Mouse (Mus musculus): ENCODE measurements at regions not wholly inside any gene's neighbourhood (a gene's known extent, or its start where the extent isn't known, plus 50 kb on each side); places are given as distances from the start of the nearest gene placed in this dataset.
A peak's percentile ranks its signal among the peaks of the same experiment; 100 is the strongest.

DNA sequence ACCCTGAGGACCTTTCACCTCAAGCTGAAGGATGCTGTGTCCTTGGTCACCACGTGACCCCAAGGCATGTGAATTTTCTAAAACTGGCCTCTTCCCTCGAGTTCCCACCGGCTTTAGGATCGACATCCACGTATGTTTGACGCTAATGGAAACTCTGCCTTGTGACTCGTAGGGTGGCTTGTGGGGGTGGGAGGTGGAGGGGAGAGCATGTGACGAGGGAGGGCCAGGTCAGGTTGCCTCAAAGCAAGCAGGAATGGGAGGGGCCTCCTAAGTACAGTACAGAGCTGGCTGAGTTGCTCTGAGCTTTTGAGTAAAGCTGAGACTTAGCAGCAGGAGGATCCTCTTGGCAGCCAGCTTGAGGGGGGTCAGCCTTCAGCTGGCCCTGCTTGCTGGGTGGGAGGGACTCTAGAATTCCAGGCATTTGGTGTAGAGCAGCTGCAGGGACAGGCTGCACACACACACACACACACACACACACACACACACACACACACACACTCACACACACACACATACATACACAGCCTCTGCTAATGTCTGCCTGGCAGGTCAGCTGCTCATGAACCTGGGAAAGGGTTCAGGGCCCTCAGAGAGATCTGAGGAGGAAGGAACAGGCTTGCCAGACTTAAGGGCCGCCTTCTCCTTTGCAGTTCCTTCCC is 78.5 kb downstream of the Sik1 start:
- peak; percentile 64 for DNase-seq (ENCODE audit: low read depth, low spot score)

DNA sequence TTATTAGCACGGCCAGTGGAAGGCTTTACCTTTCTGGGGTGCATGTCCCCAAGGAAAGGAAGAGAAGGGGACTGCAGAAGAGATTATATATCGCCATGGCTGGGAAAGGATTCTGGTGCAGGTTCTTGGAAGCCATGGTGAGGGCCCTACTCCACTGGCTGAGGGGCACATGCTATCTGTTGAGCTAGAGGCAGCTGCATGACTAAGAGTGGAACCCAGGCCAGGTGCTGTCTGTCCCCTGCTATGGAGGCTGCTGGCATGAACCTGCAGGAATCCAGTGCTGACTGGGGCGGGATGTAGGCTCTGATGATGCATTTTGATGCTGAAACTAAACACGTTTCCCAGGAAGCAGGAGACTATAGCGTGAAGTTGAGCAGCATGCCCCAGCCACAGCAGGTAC is 77.9 kb downstream of the Sik1 start:
- DNase-seq (ENCODE audit: low read depth, low spot score): no peak

DNA sequence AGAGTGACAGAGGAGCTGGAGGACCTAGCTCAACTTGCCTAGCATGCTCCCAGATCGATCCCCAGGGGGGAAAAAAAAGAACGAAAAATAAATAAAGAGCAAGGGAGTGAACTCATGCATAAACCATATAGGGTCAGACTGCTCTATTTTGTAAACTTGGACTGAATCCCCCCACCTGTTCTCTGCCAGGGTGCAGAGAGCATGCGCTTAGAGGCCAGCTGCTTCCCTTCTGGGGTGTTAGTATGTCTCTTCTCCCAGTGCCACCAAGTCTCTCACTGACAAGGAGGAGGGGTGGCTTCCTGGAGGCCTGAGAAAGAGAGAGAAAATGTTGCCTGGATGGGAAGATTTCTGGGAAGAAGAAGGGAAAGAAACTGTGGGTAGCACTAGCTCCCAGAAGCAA is 76.1 kb downstream of the Sik1 start:
- no peak for DNase-seq (ENCODE audit: low read depth, low spot score)

DNA sequence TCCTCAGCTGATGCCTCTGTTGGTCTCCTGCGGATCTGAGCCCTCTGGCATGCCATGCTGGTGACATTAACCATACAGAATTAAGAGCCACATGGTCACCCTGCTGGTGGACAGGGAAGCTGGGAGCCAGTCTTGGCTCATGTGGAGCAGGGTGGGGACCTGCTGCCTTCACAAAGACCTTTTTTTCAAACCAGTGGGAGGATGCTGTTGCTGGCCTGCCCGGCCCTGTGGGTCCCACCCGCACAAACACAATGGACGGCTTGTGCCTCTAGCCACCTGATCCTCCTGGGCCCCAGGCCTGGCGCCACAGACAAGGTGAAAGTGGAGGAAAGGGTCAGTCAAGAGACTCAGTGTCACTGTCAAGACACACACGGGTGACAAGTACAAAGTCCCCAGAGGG is 73.4 kb downstream of the Sik1 start:
- no peak for DNase-seq (ENCODE audit: low read depth, low spot score)

DNA sequence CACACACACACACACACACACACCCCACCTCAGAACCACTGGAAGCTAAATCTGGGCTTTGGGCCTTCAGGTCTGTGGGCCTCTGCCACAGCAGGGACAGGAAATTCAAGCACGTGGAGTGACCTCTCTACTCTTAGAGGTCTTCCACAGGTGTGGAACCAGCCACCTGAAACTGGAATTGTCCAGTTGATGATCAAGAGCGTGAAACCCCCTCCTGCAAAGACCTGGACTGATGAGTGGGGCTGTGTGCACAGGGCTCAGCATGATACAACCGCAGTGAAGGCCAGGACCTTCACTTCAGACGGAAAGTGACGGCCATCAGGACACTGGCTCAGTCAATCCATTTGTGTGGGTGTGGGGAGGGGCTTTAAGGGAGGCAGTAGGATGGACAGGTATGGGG is 72.5 kb downstream of the Sik1 start:
- no peak for DNase-seq (ENCODE audit: low read depth, low spot score)

- no peak for DNase-seq (ENCODE audit: low read depth, low spot score)
These were observed 67.3 kb downstream of the Sik1 start for GRCm38 (mm10) chr17:31788316-31788715.

GRCm38 (mm10) chr17:31789068-31789583 is 66.5 kb downstream of the Sik1 start:
- DNase-seq (ENCODE audit: low read depth, low spot score): peak; percentile 70

DNA sequence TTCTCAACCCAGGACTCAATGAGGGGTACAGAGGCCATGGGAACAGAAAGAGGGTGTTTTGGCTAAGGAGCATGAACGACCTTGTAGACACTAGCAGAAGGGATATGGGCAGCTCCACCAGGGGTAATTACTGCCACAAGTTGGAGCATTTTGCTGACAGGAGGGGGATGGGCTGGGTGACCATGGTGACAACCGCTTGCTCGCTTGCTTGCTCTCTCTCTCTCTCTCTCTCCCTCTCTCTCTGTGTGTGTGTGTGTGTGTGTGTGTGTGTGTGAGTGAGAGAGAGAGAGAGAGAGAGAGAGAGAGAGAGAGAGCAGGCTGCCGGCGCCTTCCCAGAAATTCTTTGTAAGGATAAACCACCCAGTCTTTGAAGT is 65.7 kb downstream of the Sik1 start:
- peak; percentile 59 for DNase-seq (ENCODE audit: low read depth, low spot score)

- peak; percentile 53 for DNase-seq (ENCODE audit: low read depth, low spot score)
These were observed 65.1 kb downstream of the Sik1 start for GRCm38 (mm10) chr17:31790280-31791063.

- no peak for DNase-seq (ENCODE audit: low read depth, low spot score)
These were observed 63.9 kb downstream of the Sik1 start for GRCm38 (mm10) chr17:31791656-31792055.

DNA sequence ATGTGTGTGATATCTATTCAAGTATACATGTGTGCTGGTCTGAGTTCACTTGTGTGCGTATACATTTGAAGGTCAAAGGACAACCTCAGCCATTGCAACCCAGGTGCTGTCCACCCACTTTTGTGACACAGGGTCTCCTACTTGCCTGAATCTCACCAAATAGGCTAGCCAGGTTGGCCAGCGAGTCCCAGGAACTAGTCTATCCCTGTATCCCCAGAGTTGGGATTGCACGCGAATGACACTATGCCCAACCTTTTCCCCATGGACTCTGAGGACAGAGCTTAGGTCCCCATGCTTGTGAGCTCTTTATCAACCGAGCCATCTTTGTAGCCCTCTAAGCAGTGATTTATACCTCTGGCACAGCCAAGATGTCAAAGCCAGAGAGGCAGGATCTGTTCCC is 62.6 kb downstream of the Sik1 start:
- no peak for DNase-seq (ENCODE audit: low read depth, low spot score)

GRCm38 (mm10) chr17:31793521-31793920 is 62.1 kb downstream of the Sik1 start:
- no peak for DNase-seq (ENCODE audit: low read depth, low spot score)

- DNase-seq (ENCODE audit: low read depth, low spot score): no peak
These were observed 61.6 kb downstream of the Sik1 start for GRCm38 (mm10) chr17:31793964-31794363.
